Mouse (Mus musculus): ENCODE measurements around the gene Dynlt1f.
"Not testable (repeated sequence)": the region's sequence is repeated elsewhere in the genome, so short reads cannot be mapped to it uniquely, and the experiment has no call there.

- peak; percentile 35; the same call in 1 of the 2 replicates for TF ChIP-seq CTCF (IDR thresholded peaks at IDR 0.05; ENCODE audit: insufficient read depth, low read length)
- TF ChIP-seq POLR2A (IDR thresholded peaks at IDR 0.05; ENCODE audit: borderline replicate concordance, extremely low read depth, low read depth, low read length) = not testable (repeated sequence)
These were observed 35.9 kb upstream of the Dynlt1f start for GRCm38 (mm10) chr17:6691596-6691995.

Data from lung, adult 2 months (tissue).